Mouse (Mus musculus) megakaryocyte progenitor cell, adult 5-6 weeks (primary cell): ENCODE measurements at regions not wholly inside any gene's neighbourhood (a gene's known extent, or its start where the extent isn't known, plus 50 kb on each side); places are given as distances from the start of the nearest gene placed in this dataset.

Source experiments
- ATAC-seq: replicated peaks from 2 replicates; pipeline ENCODE4 v1.8.0; 2016; ENCODE audit warnings: mild to moderate bottlenecking, moderate TSS enrichment, inconsistent platforms; ENCODE audit not compliant: poor library complexity

DNA sequence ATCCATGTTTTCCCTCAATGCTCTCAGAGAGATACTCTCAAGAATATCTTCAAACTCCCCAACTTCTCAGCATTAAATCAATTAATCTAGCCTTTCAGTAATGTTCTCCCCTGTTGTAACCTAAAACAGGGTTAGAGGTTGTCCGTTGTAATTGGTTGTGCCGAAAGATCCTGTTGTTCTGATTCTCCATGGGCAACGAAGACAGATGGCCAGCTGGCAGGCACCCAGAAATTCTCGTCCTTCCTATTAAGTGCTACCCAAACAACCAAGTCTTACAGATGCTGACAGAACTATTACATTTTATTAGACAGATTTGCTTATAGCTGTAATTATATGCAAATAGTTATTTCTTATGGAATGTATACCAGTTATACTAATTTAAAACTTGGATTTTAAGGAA, 225.9 kb upstream of the Tacr3 start:
- ATAC-seq: no peak

DNA sequence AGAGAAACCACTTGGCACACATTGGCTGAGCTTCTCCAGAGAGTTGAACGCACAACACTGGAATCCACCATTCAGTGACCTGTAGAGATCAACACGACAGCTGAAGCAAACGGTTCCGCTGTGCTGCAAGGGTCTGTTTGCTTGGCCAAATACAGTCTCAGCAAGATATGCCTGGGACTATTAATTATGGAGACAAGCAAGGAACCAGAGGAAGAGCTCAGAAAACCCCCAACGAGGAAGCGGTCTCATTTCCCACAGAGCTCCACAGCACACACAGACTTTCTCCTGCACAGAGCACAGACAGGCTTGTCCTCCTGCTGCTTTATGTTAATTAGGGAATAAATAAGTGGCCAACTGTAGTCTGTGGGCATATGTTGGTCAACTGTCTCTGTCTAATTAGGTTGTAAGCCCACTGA, 223.4 kb upstream of the Tacr3 start:
- ATAC-seq: no peak

DNA sequence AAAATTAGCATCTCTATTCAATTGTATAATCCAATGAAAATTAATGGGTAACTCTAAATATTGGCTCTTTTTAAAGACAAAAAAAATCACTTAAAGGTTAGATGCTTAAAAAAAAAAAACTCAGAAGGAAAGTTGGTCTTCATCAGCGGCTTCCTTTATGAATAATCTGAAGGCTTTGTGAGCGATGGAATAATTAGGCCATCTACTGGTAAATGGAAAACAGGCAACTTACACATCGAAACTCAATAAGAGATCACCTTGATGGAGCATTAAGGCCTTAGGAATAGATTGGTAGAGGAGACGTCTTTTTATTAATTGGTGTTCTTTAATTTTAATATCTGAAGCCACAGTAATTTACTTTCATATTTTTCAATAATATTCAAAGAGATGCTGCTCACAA, 218.6 kb upstream of the Tacr3 start:
- ATAC-seq: no peak

DNA sequence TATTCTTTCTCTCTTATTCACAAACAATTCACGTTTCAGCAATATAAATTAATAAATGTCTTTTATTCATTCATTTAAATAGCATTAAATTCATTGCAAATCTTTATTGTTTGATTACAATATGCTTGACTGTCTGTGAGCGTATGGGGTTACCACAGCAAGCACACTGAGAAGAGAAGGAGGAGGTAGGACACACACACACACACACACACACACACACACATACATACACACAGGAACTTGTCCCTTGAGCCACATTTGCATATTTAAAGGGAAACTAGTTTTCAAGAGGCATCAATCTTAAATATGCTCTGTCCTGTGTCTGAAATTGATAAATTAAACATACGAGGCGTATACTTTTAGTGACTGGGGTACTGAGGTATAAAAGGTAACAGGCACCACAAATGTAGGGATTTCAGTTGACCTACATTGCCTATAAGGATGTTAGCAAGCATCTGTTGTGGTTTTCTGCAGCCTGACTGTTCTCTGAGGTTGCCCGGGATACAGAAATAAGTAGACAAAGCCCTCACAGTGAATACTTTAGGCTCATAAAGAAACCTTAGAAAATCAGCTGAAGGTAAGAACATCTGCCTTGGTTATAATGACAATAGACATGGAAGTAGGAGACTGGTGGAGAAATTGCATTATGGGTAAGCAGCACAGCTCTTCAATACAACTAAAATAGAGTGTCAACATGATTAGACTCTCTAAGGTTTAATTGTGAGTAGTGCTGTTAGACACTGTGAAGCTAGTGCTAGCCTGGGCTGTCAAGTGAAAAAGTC, 217.1 kb upstream of the Tacr3 start:
- no peak for ATAC-seq

DNA sequence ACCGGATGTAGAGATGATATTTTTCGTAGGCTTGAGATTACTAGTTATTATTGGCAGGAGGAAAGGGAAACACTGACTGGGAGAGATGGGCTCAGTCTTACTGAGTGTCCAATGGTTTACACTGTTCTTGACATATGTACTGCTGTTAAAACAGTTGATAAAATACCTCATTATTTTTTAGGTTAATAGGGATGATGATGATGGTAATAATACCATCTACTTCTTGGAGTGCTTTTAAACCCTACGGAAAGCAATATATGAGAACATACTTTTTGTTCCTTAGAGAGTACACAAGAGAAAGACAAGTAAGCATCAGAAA, 216.6 kb upstream of the Tacr3 start:
- ATAC-seq: no peak

DNA sequence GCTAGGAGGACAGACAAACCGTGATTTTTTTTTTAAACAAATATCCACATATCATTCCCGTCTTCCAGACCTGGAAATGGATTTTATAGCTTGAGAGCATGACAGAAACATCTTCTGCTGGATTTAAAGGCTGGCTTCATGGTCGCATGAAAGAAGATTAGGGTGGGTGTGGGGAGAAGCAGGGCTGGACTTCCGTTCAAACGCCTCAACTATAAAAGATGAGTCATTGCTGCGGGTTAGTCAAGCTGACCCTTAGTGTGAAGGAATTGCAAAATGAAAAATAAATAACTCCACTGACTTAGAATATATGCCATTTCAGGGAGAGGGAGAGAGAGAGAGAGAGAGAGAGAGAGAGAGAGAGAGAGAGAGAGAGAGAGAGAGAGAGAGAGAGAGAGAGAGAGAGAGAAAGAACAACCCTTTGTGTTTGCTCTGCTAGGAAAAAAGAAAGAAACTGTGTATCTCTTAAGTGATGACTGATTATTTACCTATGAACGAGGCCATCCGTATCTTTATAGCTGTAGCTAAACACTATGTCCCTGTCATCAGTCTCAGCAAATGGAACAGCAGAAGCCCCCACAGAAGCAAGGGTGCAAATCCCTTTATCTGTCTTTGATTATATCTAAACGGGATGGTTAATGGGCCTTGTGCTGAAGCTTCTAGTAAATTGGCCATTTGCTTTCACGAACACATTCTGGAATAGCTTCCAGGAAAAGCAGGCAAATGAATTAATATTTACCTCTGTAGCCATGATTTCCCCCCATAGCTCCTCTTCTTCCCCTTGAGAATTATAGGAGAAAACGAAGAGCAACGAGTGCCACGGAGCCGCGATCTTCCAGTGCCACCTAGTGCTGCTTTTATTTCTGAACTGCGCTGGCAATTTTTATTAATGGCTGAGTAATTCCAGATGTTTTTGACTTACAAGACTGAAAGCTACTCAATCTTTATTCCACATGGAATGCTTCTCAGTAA, 199.4 kb upstream of the Tacr3 start:
- ATAC-seq: peak; percentile 69

DNA sequence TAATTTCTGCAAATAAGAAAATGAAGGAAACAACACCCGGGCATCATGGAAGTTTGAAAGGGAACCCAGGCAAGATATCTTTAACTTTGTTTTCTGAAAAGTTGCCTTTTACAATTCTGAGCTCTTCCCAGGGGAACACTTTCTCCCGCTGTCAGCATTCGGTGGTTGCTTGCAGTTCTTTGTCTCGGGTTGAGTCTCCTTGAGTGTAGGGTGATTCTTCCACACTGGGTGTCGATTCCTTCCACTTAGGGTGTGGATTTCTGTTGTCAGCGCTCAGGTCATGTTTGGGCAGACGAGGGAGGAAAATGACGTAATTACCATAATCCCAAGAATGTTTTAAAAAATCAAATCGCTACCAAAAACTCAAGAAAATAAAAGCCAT, 198.7 kb upstream of the Tacr3 start:
- ATAC-seq: no peak

DNA sequence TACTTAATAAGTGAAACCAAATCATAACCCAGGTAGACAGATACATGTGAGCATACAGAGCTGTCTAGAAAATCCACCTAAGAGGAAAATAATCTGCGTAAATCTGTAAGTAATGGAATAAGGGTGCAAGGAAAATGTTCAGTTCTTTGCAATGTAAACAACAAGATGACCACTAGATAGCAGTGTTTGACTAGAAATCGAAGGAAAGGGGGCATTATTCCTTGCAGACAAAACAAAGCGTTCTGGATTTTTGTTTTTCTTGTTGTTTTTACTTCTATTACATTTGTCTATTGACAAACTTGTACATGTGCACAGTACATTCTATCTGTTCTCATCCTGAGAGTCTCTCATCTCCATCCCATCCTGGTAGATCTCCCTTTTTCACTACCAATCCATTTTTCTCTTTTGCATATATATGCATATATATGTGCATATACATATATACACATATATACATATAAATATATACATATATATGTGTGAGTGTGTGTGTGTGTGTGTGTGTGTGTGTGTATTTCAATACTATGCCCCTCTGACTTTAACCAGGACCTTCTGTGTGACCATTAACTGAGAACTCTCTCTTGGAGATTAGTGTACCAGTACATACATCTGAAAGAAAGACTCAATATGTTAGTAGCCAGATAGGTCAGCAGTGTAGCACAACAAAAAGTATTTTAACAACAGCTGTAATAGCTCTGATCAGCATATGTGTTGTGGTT, 179.9 kb upstream of the Tacr3 start:
- peak; percentile 75 for ATAC-seq

DNA sequence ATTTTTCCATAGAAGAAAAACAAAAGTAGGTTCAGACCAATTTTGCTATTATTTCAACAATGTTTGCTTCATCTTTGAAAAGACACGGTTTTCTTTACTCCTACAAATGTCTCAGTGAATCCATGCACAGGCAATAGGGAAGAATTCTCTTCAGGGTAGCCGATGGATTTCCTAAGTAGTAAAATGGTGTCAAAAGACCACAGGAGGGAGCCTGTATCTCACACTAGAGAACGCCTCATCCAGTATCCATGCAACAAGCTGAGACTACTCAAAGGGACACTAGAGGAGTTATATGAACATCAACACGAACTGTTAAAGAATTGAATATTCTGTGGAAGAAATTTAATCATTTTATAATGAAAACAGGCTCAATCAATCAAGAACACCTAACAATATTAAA, 174.8 kb upstream of the Tacr3 start:
- ATAC-seq: no peak

DNA sequence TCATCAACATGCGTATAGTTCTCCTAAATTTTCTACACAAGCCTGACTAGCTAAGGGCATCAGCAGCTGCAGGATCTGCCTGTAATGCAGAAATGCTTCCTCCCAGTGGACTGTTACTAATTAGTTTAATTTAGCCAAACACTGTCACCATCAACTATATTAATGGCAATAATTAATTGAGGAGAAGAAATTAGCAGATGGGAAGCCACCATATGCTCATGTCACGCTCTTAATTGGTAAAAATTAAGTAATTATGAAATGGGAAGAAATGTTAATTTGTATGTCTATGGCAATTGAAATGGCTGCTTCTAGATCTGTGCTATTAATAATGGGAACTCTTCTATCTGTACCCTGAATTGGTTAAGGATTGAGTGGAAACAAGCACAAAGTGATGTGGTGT, 133.9 kb upstream of the Tacr3 start:
- ATAC-seq: no peak

DNA sequence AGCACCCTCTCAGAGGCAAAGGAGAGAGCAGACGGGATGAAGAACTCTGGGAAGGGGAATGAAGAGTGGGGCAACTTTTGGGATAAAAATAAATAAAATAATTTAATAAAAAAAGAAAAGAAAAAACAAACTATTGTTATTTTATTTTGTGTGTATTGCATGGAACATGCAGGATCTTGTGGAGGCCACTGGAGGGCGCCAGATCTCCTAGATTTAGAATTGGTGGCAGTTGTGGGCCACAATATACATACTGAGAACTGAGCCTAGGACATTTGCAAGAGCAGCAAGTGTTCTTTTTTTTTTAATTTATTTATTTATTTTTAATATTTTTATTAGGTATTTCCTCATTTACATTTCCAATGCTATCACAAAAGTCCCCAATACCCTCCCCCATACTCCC, 110.2 kb upstream of the Tacr3 start:
- peak; percentile 64 for ATAC-seq

DNA sequence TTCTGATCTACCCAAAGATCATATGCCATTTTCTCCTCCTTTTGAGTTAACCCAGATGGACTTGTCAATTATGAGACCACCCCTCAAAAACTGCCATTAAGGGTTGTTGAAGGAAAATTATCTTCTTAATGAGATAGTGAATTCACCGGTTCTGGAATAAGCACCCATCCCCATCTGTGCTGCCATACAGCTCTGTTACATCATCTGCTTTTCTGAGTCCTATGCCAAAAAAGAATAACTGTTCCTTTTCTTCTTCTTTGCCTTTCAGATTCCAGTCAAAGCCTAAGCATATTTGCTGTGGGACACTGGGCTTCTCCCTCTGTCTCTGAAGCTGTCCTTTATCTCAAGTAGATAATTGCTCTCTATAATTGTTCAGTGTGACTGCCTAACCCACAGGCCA, 93.1 kb upstream of the Tacr3 start:
- no peak for ATAC-seq

DNA sequence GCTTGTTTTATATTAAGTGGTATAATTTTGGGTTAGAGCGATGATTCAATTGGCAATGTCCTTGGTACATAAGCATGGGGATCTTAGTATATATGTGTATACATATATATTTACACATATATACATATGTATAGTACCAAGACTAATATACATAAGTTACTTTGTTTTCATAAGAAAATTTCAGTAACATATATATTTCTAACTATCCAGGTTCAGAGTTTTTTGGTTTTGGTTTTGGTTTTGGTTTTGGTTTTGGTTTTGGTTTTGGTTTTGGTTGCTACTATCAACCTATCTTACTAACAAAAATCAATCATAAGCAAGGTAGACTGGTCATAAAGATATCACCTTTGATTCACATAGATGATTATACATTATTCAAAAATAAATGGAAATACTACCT, 67.7 kb upstream of the Tacr3 start:
- ATAC-seq: no peak

DNA sequence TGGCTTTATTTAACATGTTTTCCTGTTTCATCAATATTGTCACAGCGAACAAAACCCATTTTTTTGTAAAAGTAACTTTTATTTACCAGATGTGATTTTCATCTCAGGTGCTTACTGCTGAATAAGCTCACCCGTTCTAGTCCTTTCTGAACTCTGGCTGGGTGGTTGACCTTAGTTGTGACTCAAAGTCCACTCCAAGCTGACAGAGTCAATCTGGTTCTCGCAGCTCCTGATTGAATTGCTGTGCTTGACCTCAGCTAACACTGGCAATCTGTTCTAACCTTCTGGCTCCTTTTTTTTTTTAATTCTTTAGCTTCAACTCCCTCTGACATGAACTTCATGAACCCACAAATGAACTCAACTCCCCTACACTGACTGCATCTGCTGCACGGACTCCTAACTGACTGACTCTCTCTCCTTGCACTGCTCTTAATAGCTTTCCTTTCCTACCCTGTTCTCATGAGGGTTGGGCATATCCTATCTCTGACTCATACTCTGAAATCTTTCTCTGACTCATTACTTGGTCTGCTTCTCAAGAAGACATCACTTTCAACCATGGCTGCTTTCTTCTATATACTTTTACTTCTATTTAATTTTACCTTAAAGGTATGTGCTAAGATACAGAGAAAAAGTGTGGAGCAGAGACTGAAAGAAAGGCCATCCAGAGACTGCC, 65.4 kb upstream of the Tacr3 start:
- no peak for ATAC-seq
